Mouse (Mus musculus): ENCODE measurements around the gene Gm49396.

DNA sequence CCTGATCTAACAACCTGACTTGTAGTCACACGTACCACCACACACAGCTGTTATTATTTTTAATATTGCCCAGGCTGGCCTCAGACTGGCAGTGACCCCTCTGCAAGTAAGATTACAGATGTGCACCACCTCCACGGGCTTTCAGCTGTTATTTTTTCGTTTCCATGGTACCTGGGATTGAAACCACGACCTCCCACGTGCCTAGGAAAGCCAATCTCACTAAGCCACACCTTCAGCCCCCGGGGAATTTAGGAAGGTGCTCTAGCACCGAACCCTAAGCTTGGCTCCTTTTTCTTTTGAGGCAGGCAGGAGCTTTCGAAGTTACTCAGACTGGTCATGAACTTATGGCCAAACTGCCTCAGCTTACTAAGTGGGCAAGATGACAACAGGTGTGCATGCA, 41.3 kb downstream of the Gm49396 start:
- TF ChIP-seq POLR2A (IDR thresholded peaks at IDR 0.05; ENCODE audit: low read depth, low read length), result no peak
- TF ChIP-seq CTCF (IDR thresholded peaks at IDR 0.05; ENCODE audit: borderline replicate concordance, insufficient read depth, low read length), result no peak

Measured in embryonic fibroblast, embryonic 13.5 days (primary cell).